Mouse (Mus musculus) gastrocnemius, adult 18-20 months (tissue): ENCODE results near the gene Ddost. TPM values are rescaled to one million over a fixed set of nuclear protein-coding genes. Genes with fewer than 3 reads are reported as not detected.

Experiments used
- DNase-seq: peaks from one replicate; pipeline ENCODE4 v3.0.0; 2021; ENCODE audit warnings: low spot score
- total RNA-seq, 2 experiments: library from RNA; stranded (reverse); gene quantifications; 2 replicates each; pipeline ENCODE4 v1.2.3; 2021

The Ddost gene
- total RNA-seq, 2 experiments from 2014 or later, result 29.5 to 34.0 TPM

GRCm38 (mm10) chr4:138335648-138336047 lies 31.1 kb downstream of the Ddost start:
- no peak for DNase-seq

- DNase-seq, result no peak
Observed at GRCm38 (mm10) chr4:138336876-138337275, 32.3 kb downstream of the Ddost start.

- DNase-seq, result no peak
Observed at GRCm38 (mm10) chr4:138337341-138337740, 32.8 kb downstream of the Ddost start.

GRCm38 (mm10) chr4:138339963-138340362 lies 35.4 kb downstream of the Ddost start:
- DNase-seq, result peak; percentile 52

- no peak for DNase-seq
Observed at GRCm38 (mm10) chr4:138341393-138341792, 36.9 kb downstream of the Ddost start.

GRCm38 (mm10) chr4:138342048-138342447 lies 37.5 kb downstream of the Ddost start:
- DNase-seq, result no peak

- DNase-seq, result no peak
Observed at GRCm38 (mm10) chr4:138342778-138343177, 38.2 kb downstream of the Ddost start.

GRCm38 (mm10) chr4:138343341-138343837 lies 38.9 kb downstream of the Ddost start:
- no peak for DNase-seq

GRCm38 (mm10) chr4:138344891-138345545 lies 40.5 kb downstream of the Ddost start:
- no peak for DNase-seq

- no peak for DNase-seq
Observed at GRCm38 (mm10) chr4:138347280-138347679, 42.8 kb downstream of the Ddost start.

- no peak for DNase-seq
Observed at GRCm38 (mm10) chr4:138348716-138349115, 44.2 kb downstream of the Ddost start.

- no peak for DNase-seq
Observed at GRCm38 (mm10) chr4:138351821-138352220, 47.3 kb downstream of the Ddost start.

- no peak for DNase-seq
Observed at GRCm38 (mm10) chr4:138352692-138353091, 48.2 kb downstream of the Ddost start.

GRCm38 (mm10) chr4:138353438-138354171 lies 49.1 kb downstream of the Ddost start:
- no peak for DNase-seq

- no peak for DNase-seq
Observed at GRCm38 (mm10) chr4:138355496-138355895, 51.0 kb downstream of the Ddost start.

GRCm38 (mm10) chr4:138356141-138356540 lies 51.6 kb downstream of the Ddost start:
- no peak for DNase-seq

- no peak for DNase-seq
Observed at GRCm38 (mm10) chr4:138356551-138356950, 52.0 kb downstream of the Ddost start.

GRCm38 (mm10) chr4:138358176-138358575 lies 53.6 kb downstream of the Ddost start:
- DNase-seq, result no peak

GRCm38 (mm10) chr4:138361370-138361821 lies 56.9 kb downstream of the Ddost start:
- no peak for DNase-seq
